ENCODE assay signal across 8 mouse cellular contexts in the genomic region with DNA sequence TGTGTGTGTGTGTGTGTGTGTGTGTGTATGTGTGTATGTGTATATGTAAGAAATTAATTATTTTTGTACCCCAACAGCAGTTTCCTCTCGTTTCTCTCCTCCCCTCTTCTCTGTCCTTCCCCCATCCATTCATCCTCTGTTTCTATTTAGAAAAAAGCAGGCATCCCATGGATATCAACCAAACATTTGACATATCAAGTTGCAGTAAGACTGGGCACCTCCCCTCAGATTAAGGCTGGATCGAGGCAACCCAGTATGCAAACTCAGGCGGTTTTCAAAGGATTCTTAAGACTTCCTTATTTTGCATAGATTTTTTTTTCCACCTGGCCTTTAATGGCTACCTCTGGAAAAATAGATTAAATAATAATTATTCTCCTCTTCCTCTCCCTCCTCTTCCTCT. TPM values are rescaled to one million over a fixed set of nuclear protein-coding genes. Genes with fewer than 3 reads are reported as not detected.
DNase-seq lines count a peak whose midpoint lies in the region; ATAC-seq and TF ChIP-seq lines count a peak whose summit lies in the region.

No protein-coding gene starts in this region.

- no peak for TF ChIP-seq CTCF in heart, postnatal 0 days (IDR thresholded peaks at IDR 0.05; ENCODE audit: low read depth)

- H3K4me1 ChIP-seq in heart, postnatal 0 days (ENCODE audit: control insufficient read depth, insufficient read depth) = no peaks in the 10 kb centered on the region
- peaks cover 8% of the 10 kb centered on the region; the same call in 1 of the 2 replicates for H3K4me1 ChIP-seq in embryonic facial prominence, embryonic 14.5 days (ENCODE audit: control insufficient read depth, insufficient read depth, low read length)
- H3K4me1 ChIP-seq in limb, embryonic 10.5 days = peaks cover 9% of the 10 kb centered on the region; the same call in 1 of the 2 replicates
- H3K4me1 ChIP-seq in neural tube, embryonic 12.5 days = 0 out of 2 replicates have a peak, but pooled peaks cover 4% of the 10 kb centered on the region

- H3K4me2 ChIP-seq in heart, postnatal 0 days (ENCODE audit: low read depth, low read length) = peak overlapping the region; percentile 82
- H3K4me2 ChIP-seq in embryonic facial prominence, embryonic 14.5 days (ENCODE audit: low read depth, low read length) = peak overlapping the region; percentile 73
- peak overlapping the region; percentile 73 for H3K4me2 ChIP-seq in neural tube, embryonic 12.5 days (replicated peaks)

- H3K36me3 ChIP-seq in heart, postnatal 0 days (replicated peaks; ENCODE audit: control insufficient read depth, insufficient read depth, low read length) = peaks cover 18% of the 10 kb centered on the region
- peaks cover 24% of the 10 kb centered on the region for H3K36me3 ChIP-seq in embryonic facial prominence, embryonic 14.5 days (ENCODE audit: control insufficient read depth, insufficient read depth, low read length)
- peaks cover 27% of the 10 kb centered on the region for H3K36me3 ChIP-seq in limb, embryonic 10.5 days
- peaks cover 10% of the 10 kb centered on the region; the same call in 1 of the 2 replicates for H3K36me3 ChIP-seq in neural tube, embryonic 12.5 days

- no peak for DNase-seq in heart, postnatal 0 days (ENCODE audit: low spot score)
- no peak for DNase-seq in heart, postnatal 4 days
- DNase-seq in embryonic facial prominence, embryonic 14.5 days (ENCODE audit: low spot score) = peak; percentile 56
- DNase-seq in limb, embryonic 10.5 days (ENCODE audit: low spot score) = no peak
- DNase-seq in layer of hippocampus, postnatal 10 days (ENCODE audit: low spot score in 2 of 2) = no peak
- DNase-seq in MN1 (ENCODE audit: low spot score) = no peak
- no peak for DNase-seq in urinary bladder, postnatal 4 days (ENCODE audit: low spot score in 2 of 2)

- H3K9me3 ChIP-seq in heart, postnatal 0 days (replicated peaks; ENCODE audit: control insufficient read depth, low read length) = no peaks in the 10 kb centered on the region
- H3K9me3 ChIP-seq in embryonic facial prominence, embryonic 14.5 days (ENCODE audit: control insufficient read depth, low read length) = no peaks in the 10 kb centered on the region
- H3K9me3 ChIP-seq in limb, embryonic 10.5 days (replicated peaks) = no peaks in the 10 kb centered on the region
- no peaks in the 10 kb centered on the region for H3K9me3 ChIP-seq in neural tube, embryonic 12.5 days

- H3K9ac ChIP-seq in heart, postnatal 0 days (replicated peaks; ENCODE audit: low read depth, low read length) = no peak overlapping the region
- peak overlapping the region; percentile 75 for H3K9ac ChIP-seq in embryonic facial prominence, embryonic 14.5 days (ENCODE audit: low read depth, low read length)
- H3K9ac ChIP-seq in neural tube, embryonic 12.5 days = no peak overlapping the region

- 41% methylated on average over 3 of the region's 3 CpGs for WGBS in heart, postnatal 0 days
- 17% methylated on average over 3 of the region's 3 CpGs for WGBS in embryonic facial prominence, embryonic 14.5 days
- 35% methylated on average over 3 of the region's 3 CpGs for WGBS in limb, embryonic 10.5 days
- 25% methylated on average over 3 of the region's 3 CpGs for WGBS in neural tube, embryonic 12.5 days

- ATAC-seq in heart, postnatal 0 days (ENCODE audit: insufficient read depth, low read depth) = no peak
- 0 out of 2 replicates have a peak, but pooled peaks have one; percentile 41 for ATAC-seq in embryonic facial prominence, embryonic 14.5 days (ENCODE audit: low read depth)
- no peak for ATAC-seq in neural tube, embryonic 12.5 days (ENCODE audit: low FRiP score, low read depth)

- H3K27ac ChIP-seq in heart, postnatal 0 days (ENCODE audit: low read depth) = no peak overlapping the region
- no peak overlapping the region for H3K27ac ChIP-seq in embryonic facial prominence, embryonic 14.5 days (replicated peaks; ENCODE audit: low read depth, low read length)
- H3K27ac ChIP-seq in limb, embryonic 10.5 days = no peak overlapping the region
- H3K27ac ChIP-seq in neural tube, embryonic 12.5 days = no peak overlapping the region

- peak overlapping the region; percentile 81; the same call in 1 of the 2 replicates for H3K4me3 ChIP-seq in heart, postnatal 0 days (ENCODE audit: low read depth, low read length)
- peak overlapping the region; percentile 63 for H3K4me3 ChIP-seq in embryonic facial prominence, embryonic 14.5 days (ENCODE audit: low read depth, low read length)
- peak overlapping the region; percentile 75 for H3K4me3 ChIP-seq in limb, embryonic 10.5 days
- peak overlapping the region; percentile 57; the same call in 1 of the 2 replicates for H3K4me3 ChIP-seq in neural tube, embryonic 12.5 days

- no peak for TF ChIP-seq EP300 in heart, postnatal 0 days (IDR thresholded peaks at IDR 0.05; ENCODE audit: low read depth)

- no peaks in the 10 kb centered on the region for H3K27me3 ChIP-seq in heart, postnatal 0 days (ENCODE audit: control insufficient read depth, insufficient read depth, low read length)
- H3K27me3 ChIP-seq in embryonic facial prominence, embryonic 14.5 days (replicated peaks; ENCODE audit: control insufficient read depth, insufficient read depth, low read length) = no peaks in the 10 kb centered on the region
- no peaks in the 10 kb centered on the region for H3K27me3 ChIP-seq in limb, embryonic 10.5 days (ENCODE audit: low read depth, poor library complexity, severe bottlenecking)
- no peaks in the 10 kb centered on the region for H3K27me3 ChIP-seq in neural tube, embryonic 12.5 days (replicated peaks)

RNA-seq across cellular contexts. Expression of a gene that starts 0.8 kb away (rescaled TPM):
- total RNA-seq in heart, postnatal 0 days (2014; rRNA removed; ENCODE audit: low replicate concordance) = 7.2 and 10.1 TPM in 2 replicates
- 4.6 and 5.4 TPM in 2 replicates for polyA plus RNA-seq in heart, postnatal 0 days (2015; fragmentation: Nextera tagmentation; extraction: Ambion mirVana)
- 10 to 100 TPM; 12.0 to 16.7 TPM for total RNA-seq in heart, postnatal 4 days (2021)
- 18.5 and 18.8 TPM in 2 replicates for polyA plus RNA-seq in embryonic facial prominence, embryonic 14.5 days (2014; fragmentation: Nextera tagmentation; extraction: Ambion mirVana)
- 10.3 and 13.8 TPM in 2 replicates for polyA plus RNA-seq in limb, embryonic 10.5 days (2016; fragmentation: Nextera tagmentation; extraction: Ambion mirVana)
- 12.0 and 16.7 TPM in 2 replicates for polyA plus RNA-seq in neural tube, embryonic 12.5 days (2016; fragmentation: Nextera tagmentation; extraction: Ambion mirVana)
- total RNA-seq in layer of hippocampus, postnatal 10 days (2021) = 10 to 100 TPM; 18.2 to 22.0 TPM

RNA-seq across cellular contexts. Expression of a gene that starts 10.5 kb away (rescaled TPM):
- total RNA-seq in heart, postnatal 0 days (2014; rRNA removed; ENCODE audit: low replicate concordance) = 2,923 and 3,021 TPM in 2 replicates
- 83.1 and 86.0 TPM in 2 replicates for polyA plus RNA-seq in heart, postnatal 0 days (2015; fragmentation: Nextera tagmentation; extraction: Ambion mirVana)
- total RNA-seq in heart, postnatal 4 days (2021) = 100 to 1,000 TPM; 357 to 393 TPM
- 254 and 271 TPM in 2 replicates for polyA plus RNA-seq in embryonic facial prominence, embryonic 14.5 days (2014; fragmentation: Nextera tagmentation; extraction: Ambion mirVana)
- polyA plus RNA-seq in limb, embryonic 10.5 days (2016; fragmentation: Nextera tagmentation; extraction: Ambion mirVana) = 146 and 189 TPM in 2 replicates
- polyA plus RNA-seq in neural tube, embryonic 12.5 days (2016; fragmentation: Nextera tagmentation; extraction: Ambion mirVana) = 105 and 112 TPM in 2 replicates
- total RNA-seq in layer of hippocampus, postnatal 10 days (2021) = 100 to 1,000 TPM; 336 to 348 TPM

RNA-seq across cellular contexts. Expression of a gene that starts 53.7 kb away (rescaled TPM):
- total RNA-seq in heart, postnatal 0 days (2014; rRNA removed; ENCODE audit: low replicate concordance) = 0.62 TPM in 1 of 2 replicates, not detected in the other
- polyA plus RNA-seq in heart, postnatal 0 days (2015; fragmentation: Nextera tagmentation; extraction: Ambion mirVana) = 0.08 and 0.12 TPM in 2 replicates
- total RNA-seq in heart, postnatal 4 days (2021) = under 1 TPM in 1 of 2 experiments, not detected in 1; 0.19 TPM
- 0.13 and 0.14 TPM in 2 replicates for polyA plus RNA-seq in embryonic facial prominence, embryonic 14.5 days (2014; fragmentation: Nextera tagmentation; extraction: Ambion mirVana)
- not detected in 2 replicates for polyA plus RNA-seq in limb, embryonic 10.5 days (2016; fragmentation: Nextera tagmentation; extraction: Ambion mirVana)
- polyA plus RNA-seq in neural tube, embryonic 12.5 days (2016; fragmentation: Nextera tagmentation; extraction: Ambion mirVana) = not detected in 2 replicates
- total RNA-seq in layer of hippocampus, postnatal 10 days (2021) = under 1 TPM in 1 of 2 experiments, not detected in 1; 0.46 TPM
